Mouse (Mus musculus): ENCODE results near the gene Trio. TPM values are rescaled to one million over a fixed set of nuclear protein-coding genes. Genes with fewer than 3 reads are reported as not detected.

Gene Trio
- polyA plus RNA-seq, 1 experiment from 2014 or later = 36.2 TPM

DNA sequence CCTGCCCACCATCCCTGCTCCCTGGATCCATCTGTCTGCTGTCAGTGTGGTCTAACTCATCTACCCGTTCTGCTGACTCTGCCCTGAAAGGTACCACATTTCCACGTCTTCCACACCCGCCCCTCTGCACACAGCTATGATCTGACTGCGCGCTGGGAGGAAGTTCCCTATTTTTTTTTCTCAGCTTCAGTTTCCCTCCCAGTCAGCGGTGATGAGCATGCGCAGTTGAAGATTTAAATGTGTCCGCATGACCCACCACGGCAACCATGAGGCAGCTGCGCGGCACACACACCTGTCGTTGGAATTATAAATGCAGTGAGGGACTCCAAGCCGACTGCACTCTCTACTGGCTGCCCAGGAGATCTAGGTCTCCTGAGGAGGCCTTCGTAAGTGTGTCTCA lies 142.8 kb downstream of the Trio start:
- no peak for ATAC-seq (ENCODE audit: low FRiP score, low read depth)
- H3K9me3 ChIP-seq = no peaks in the 10 kb centered on the region
- no peak overlapping the region for H3K4me3 ChIP-seq
- peaks cover 9% of the 10 kb centered on the region; the same call in 1 of the 2 replicates for H3K4me1 ChIP-seq (replicated peaks)
- H3K27me3 ChIP-seq = no peaks in the 10 kb centered on the region
- H3K4me2 ChIP-seq = no peak overlapping the region
- no peak overlapping the region for H3K27ac ChIP-seq (replicated peaks)
- H3K36me3 ChIP-seq = peaks cover 13% of the 10 kb centered on the region
- no peak overlapping the region for H3K9ac ChIP-seq
- WGBS = 90% methylated on average over 14 of the region's 14 CpGs

DNA sequence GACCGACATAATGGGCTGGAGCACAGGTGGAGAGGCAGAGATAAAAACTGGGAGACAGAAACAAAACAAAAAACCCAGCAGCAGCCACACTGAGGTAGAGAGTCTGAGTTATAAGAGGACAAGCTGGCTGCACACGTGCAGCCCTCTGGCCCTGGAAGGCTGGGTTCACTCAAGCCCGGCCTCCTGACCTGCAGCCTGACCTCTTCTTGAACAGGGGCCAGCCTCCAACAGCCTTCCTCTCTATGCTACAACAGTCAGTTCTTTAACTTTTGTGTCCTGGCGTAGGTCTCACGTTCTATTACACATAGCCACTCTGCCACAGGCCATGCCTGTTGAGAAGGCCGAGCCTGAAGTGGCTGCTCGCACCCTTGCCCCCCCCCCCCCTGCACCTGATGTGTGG lies 147.8 kb downstream of the Trio start:
- no peak overlapping the region for H3K4me3 ChIP-seq
- H3K27me3 ChIP-seq = no peaks in the 10 kb centered on the region
- no peaks in the 10 kb centered on the region for H3K9me3 ChIP-seq
- H3K36me3 ChIP-seq = peaks cover 13% of the 10 kb centered on the region
- no peak overlapping the region for H3K27ac ChIP-seq (replicated peaks)
- no peak for ATAC-seq (ENCODE audit: low FRiP score, low read depth)
- no peak overlapping the region for H3K4me2 ChIP-seq
- H3K9ac ChIP-seq = no peak overlapping the region
- WGBS = 57% methylated on average over 7 of the region's 7 CpGs
- 0 out of 2 replicates have a peak, but pooled peaks cover 6% of the 10 kb centered on the region for H3K4me1 ChIP-seq (replicated peaks)

- Histone ChIP-seq H3K9me3 (no peaks in the 10 kb centered on the region), H3K9ac (no peak overlapping the region), H3K27ac (replicated peaks) (no peak overlapping the region), H3K4me1 (replicated peaks) (0 out of 2 replicates have a peak, but pooled peaks cover 6% of the 10 kb centered on the region), H3K27me3 (no peaks in the 10 kb centered on the region), H3K4me3 (no peak overlapping the region), H3K36me3 (peaks cover 12% of the 10 kb centered on the region), H3K4me2 (no peak overlapping the region)
- WGBS = 60% methylated on average over 10 of the region's 10 CpGs
- ATAC-seq (ENCODE audit: low FRiP score, low read depth) = no peak
These were observed 149.3 kb downstream of the Trio start for GRCm38 (mm10) chr15:27876327-27876726.

GRCm38 (mm10) chr15:27875753-27876152 lies 149.9 kb downstream of the Trio start:
- 83% methylated on average over 9 of the region's 9 CpGs for WGBS
- H3K9me3 ChIP-seq = no peaks in the 10 kb centered on the region
- H3K4me3 ChIP-seq = no peak overlapping the region
- H3K9ac ChIP-seq = no peak overlapping the region
- H3K27me3 ChIP-seq = no peaks in the 10 kb centered on the region
- H3K4me1 ChIP-seq (replicated peaks) = 0 out of 2 replicates have a peak, but pooled peaks cover 6% of the 10 kb centered on the region
- no peak overlapping the region for H3K27ac ChIP-seq (replicated peaks)
- H3K4me2 ChIP-seq = no peak overlapping the region
- ATAC-seq (ENCODE audit: low FRiP score, low read depth) = no peak
- H3K36me3 ChIP-seq = peaks cover 9% of the 10 kb centered on the region

DNA sequence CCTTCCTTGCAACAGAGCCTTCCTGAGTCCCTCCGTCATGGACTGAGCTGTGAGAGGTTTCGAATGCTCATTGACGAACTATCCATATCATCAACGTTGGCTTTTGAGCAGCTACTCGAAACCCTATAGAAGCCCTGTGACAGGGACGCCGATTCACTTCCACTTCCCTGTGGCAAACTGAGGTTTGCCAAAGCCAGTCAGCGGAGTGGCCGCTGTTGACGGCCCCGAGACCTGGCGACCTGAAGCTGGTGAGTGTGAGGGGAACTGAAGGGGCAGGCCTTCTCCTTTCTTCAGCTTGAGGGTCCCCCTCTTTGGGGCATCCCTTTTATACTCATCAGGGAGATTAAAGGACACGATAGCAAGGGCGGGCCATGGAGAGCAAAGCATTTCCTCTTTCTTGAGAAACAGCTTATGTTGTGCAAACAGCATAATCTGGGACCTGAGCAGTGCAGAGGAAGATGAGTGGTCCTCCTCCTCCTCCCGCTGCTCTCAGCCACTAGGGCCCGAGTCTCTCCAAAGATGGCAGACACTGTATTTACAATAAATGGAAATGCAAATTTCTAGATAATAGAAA lies 151.8 kb downstream of the Trio start:
- ATAC-seq (ENCODE audit: low FRiP score, low read depth) = no peak
- Histone ChIP-seq H3K4me3 (no peak overlapping the region), H3K4me1 (replicated peaks) (0 out of 2 replicates have a peak, but pooled peaks cover 6% of the 10 kb centered on the region), H3K9ac (no peak overlapping the region), H3K27me3 (no peaks in the 10 kb centered on the region), H3K9me3 (no peaks in the 10 kb centered on the region), H3K36me3 (peaks cover 20% of the 10 kb centered on the region), H3K4me2 (no peak overlapping the region), H3K27ac (replicated peaks) (no peak overlapping the region)
- WGBS = 89% methylated on average over 16 of the region's 16 CpGs

- WGBS = 87% methylated on average over 2 of the region's 2 CpGs
- Histone ChIP-seq H3K9me3 (no peaks in the 10 kb centered on the region), H3K27ac (replicated peaks) (no peak overlapping the region), H3K4me3 (no peak overlapping the region), H3K4me2 (no peak overlapping the region), H3K27me3 (no peaks in the 10 kb centered on the region), H3K4me1 (replicated peaks) (0 out of 2 replicates have a peak, but pooled peaks cover 6% of the 10 kb centered on the region), H3K9ac (no peak overlapping the region), H3K36me3 (peaks cover 16% of the 10 kb centered on the region)
- no peak for ATAC-seq (ENCODE audit: low FRiP score, low read depth)
These were observed 153.4 kb downstream of the Trio start for GRCm38 (mm10) chr15:27872286-27872685.

GRCm38 (mm10) chr15:27871708-27872107 lies 153.9 kb downstream of the Trio start:
- Histone ChIP-seq H3K27ac (replicated peaks) (no peak overlapping the region), H3K9ac (no peak overlapping the region), H3K9me3 (no peaks in the 10 kb centered on the region), H3K4me3 (no peak overlapping the region), H3K36me3 (peaks cover 16% of the 10 kb centered on the region), H3K4me2 (no peak overlapping the region), H3K27me3 (no peaks in the 10 kb centered on the region), H3K4me1 (replicated peaks) (0 out of 2 replicates have a peak, but pooled peaks cover 6% of the 10 kb centered on the region)
- 81% methylated on average over 10 of the region's 10 CpGs for WGBS
- no peak; the same call in 1 of the 2 replicates for ATAC-seq (ENCODE audit: low FRiP score, low read depth)

DNA sequence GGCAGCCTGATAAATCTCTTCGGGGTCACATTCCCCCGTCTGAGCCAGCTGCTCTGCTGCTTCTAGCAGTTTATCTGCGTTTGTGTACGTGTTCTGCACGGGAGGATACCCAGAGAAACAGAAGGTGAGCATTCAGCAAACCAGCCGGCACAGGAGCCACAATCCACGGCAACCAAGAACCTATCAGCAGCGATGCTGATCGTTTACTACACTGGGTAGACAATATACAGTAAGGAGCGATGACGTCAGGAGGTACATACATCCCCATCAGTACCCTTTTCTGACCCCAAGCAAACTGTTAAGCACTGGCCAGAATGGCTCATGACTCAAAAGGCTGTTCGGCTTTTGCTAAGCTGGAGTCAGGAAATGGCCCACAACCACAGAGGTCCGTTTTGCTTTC lies 154.4 kb downstream of the Trio start:
- Histone ChIP-seq H3K27me3 (no peaks in the 10 kb centered on the region), H3K4me2 (no peak overlapping the region), H3K36me3 (peaks cover 16% of the 10 kb centered on the region), H3K27ac (replicated peaks) (no peak overlapping the region), H3K9me3 (no peaks in the 10 kb centered on the region), H3K4me1 (replicated peaks) (0 out of 2 replicates have a peak, but pooled peaks cover 3% of the 10 kb centered on the region), H3K4me3 (no peak overlapping the region), H3K9ac (no peak overlapping the region)
- no peak for ATAC-seq (ENCODE audit: low FRiP score, low read depth)
- 87% methylated on average over 13 of the region's 13 CpGs for WGBS

DNA sequence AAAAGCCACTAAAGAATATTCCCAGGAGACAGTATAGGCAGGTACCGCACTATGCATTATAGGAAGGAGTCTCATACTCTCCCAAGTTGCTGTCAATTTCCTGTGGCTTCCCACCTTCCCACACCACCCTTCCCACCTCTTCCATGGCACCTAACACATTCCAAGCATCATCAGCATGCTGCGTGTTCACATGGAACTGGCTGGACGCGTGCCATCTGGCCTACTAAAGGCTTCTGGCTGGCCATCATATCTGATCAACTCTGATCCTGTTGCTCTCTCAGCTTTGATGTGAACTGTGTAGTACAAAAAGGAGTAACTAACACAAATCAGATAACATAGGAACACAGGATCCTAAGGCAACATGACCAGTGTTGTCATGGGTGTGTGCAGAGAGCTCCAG lies 156.6 kb downstream of the Trio start:
- ATAC-seq (ENCODE audit: low FRiP score, low read depth) = peak; percentile 12; the same call in 1 of the 2 replicates
- peaks cover 23% of the 10 kb centered on the region for H3K36me3 ChIP-seq
- no peak overlapping the region for H3K27ac ChIP-seq (replicated peaks)
- WGBS = 96% methylated on average over 4 of the region's 4 CpGs
- H3K27me3 ChIP-seq = no peaks in the 10 kb centered on the region
- no peaks in the 10 kb centered on the region for H3K9me3 ChIP-seq
- 0 out of 2 replicates have a peak, but pooled peaks cover 6% of the 10 kb centered on the region for H3K4me1 ChIP-seq (replicated peaks)
- H3K4me2 ChIP-seq = no peak overlapping the region
- H3K9ac ChIP-seq = no peak overlapping the region
- no peak overlapping the region for H3K4me3 ChIP-seq

- 97% methylated on average over 7 of the region's 7 CpGs for whole genome bisulfite sequencing
- no peaks in the 10 kb centered on the region for H3K9me3 ChIP-seq
- ATAC-seq (ENCODE audit: low FRiP score, low read depth) = no peak
- H3K9ac ChIP-seq = no peak overlapping the region
- 0 out of 2 replicates have a peak, but pooled peaks cover 6% of the 10 kb centered on the region for H3K4me1 ChIP-seq (replicated peaks)
- H3K27ac ChIP-seq (replicated peaks) = no peak overlapping the region
- H3K27me3 ChIP-seq = no peaks in the 10 kb centered on the region
- no peak overlapping the region for H3K4me3 ChIP-seq
- H3K4me2 ChIP-seq = no peak overlapping the region
- H3K36me3 ChIP-seq = peaks cover 25% of the 10 kb centered on the region
These were observed 157.8 kb downstream of the Trio start for GRCm38 (mm10) chr15:27867831-27868230.

- 66% methylated on average over 4 of the region's 4 CpGs for WGBS
- Histone ChIP-seq H3K4me2 (no peak overlapping the region), H3K27me3 (no peaks in the 10 kb centered on the region), H3K9ac (no peak overlapping the region), H3K9me3 (no peaks in the 10 kb centered on the region), H3K4me3 (no peak overlapping the region), H3K4me1 (replicated peaks) (0 out of 2 replicates have a peak, but pooled peaks cover 6% of the 10 kb centered on the region), H3K27ac (replicated peaks) (peak overlapping the region; percentile 14; the same call in 1 of the 2 replicates), H3K36me3 (peaks cover 25% of the 10 kb centered on the region)
- ATAC-seq (ENCODE audit: low FRiP score, low read depth) = no peak
These were observed 159.2 kb downstream of the Trio start for GRCm38 (mm10) chr15:27866471-27866870.

GRCm38 (mm10) chr15:27866053-27866452 lies 159.6 kb downstream of the Trio start:
- Histone ChIP-seq H3K9me3 (no peaks in the 10 kb centered on the region), H3K9ac (no peak overlapping the region), H3K36me3 (peaks cover 25% of the 10 kb centered on the region), H3K4me2 (no peak overlapping the region), H3K27me3 (no peaks in the 10 kb centered on the region), H3K4me3 (no peak overlapping the region), H3K4me1 (replicated peaks) (0 out of 2 replicates have a peak, but pooled peaks cover 6% of the 10 kb centered on the region), H3K27ac (replicated peaks) (peak overlapping the region; percentile 14)
- WGBS = 80% methylated on average over 6 of the region's 6 CpGs
- ATAC-seq (ENCODE audit: low FRiP score, low read depth) = no peak

All from hindbrain, embryonic 15.5 days (tissue).